Mouse (Mus musculus): ENCODE results near the gene Fstl1. TPM values are rescaled to one million over a fixed set of nuclear protein-coding genes. Genes with fewer than 3 reads are reported as not detected.

Gene Fstl1
- total RNA-seq, 4 experiments from 2014 or later, result 21.2 to 45.6 (median 33.8) TPM

DNA sequence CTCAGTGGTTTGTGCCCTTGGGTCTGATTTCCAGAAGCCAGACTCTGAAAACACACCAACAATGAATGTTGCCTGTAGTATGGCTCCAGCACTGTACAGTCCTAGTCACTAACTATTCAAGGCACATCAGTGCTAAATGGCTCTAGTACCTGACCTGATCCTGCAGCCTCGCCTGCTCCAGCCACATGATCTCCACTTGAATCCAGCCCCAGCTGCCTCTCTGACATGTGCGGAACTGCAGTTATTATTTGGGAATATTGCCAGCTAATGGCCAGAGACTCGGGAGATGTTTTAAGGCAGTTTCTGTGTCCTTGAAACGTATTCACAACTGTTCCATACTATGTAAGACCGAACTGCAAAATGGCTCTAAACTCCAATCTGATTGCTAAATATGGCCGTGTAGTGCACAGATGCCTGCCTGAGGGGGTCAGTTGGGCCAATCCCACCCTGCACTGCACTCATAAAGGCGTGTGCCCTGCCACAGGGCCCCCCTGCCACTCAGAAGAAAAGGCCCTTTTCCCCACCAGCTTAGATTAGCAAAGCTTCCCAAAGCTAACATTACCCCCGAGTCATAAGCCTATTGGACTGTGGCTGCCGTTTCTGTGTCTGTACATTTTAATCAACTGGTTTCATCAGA, 11.0 kb downstream of the Fstl1 start:
- DNase-seq, result no peak

DNA sequence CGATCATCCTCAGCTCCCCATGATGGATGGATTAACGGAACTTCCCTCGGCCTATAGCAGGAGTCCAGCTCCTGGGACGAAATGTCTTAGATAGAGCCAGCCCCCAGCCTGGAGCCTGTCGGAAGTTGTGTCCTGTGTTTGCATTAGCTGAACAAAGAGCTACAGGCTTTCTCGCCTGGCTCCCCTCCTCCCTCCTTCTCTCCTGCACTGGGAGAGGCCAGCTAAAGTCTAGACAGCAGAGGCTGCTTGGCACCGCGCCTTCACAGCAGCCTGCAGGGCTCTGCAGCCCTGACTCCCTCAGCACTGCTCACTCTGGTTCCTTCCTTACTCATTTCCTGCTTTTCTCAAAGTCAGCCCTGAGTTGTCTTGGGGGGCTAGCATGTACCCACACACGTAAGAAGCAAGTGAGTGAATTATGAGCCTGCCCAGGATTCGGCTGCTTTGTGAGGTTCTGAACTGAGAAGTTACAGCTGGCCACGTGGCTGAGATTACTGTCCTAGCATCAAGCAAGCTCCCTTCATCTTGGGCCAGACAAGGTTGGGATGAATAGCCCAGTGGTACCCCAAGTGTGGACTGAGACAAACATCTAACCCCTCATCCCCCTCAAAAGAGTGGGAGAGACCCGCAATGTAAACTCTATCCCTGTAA, 11.8 kb downstream of the Fstl1 start:
- no peak for DNase-seq

DNA sequence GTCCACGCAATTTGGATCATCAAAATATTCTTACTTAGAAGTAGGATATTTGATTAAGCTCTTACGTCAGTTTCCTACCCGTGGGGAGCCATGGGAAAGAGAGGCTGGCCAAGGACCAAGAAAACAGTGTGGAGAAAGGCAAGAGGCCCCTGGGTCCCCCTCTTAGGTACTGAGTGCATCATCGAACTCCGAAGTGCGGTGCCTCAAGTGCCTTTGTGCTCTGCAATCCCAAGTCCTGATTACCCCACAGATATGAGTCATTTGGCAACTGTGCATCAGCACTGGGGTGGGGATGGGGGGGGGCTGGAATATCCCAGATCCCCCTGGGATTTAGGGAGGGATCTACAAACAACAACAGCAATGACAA, 12.3 kb downstream of the Fstl1 start:
- DNase-seq, result no peak

GRCm38 (mm10) chr16:37789394-37789920, 12.8 kb downstream of the Fstl1 start:
- no peak for DNase-seq

DNA sequence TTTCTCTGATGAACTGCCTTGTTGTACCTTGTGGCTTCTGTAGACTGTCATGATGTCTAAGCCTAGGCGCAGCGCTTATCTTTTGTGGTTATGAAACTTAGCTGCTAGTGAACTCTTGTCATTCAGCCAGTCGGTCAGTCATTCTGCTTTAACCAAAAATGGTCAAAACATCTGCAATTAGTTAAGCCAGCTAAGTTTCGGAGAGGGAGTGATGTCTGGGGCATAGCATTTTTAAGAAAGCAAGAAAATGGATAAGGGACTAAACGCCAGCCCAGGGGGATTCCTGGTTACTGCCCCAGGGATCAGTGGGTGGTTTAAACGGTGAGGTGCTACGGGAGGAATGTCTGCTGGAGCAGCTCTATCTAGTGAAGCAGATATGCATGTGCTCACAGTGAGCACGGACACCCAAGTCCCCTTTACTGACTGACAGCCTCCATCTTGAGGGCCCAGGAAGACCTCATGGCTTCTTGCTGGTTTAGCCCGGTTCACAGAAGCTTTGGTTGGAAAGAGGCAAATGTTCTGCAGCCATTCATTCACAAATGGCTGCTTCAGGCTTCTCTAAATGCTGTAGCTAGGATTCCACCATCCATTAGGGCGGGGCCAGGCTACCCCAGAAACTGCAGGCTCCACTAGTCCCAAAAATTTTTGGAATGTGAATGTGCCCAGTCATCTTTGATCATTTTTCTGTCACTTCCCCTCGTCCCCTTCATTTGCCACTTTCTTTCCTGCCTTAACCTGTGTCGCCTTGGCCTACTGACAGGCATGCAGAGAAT, 13.5 kb downstream of the Fstl1 start:
- DNase-seq, result no peak

DNA sequence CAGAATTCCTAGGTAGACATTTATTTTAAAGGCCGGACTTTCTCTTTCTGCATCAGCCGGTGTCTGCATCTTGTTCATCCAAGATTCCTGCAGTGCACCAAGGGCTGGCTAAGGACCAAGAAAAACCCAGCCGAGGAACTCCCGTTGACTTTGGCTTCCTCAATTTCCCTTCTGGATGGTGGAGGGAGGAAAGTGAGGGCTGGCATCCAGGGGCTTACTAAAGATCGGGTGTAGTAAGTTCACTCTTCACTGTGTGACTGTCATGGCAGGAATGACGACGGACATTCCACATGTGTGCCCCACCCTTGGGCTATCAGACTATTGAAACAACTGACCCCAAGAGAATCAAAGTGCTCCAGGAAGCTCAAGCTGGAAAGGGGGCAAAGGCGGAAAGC, 14.1 kb downstream of the Fstl1 start:
- no peak for DNase-seq

GRCm38 (mm10) chr16:37795651-37796150, 19.0 kb downstream of the Fstl1 start:
- no peak for DNase-seq

DNA sequence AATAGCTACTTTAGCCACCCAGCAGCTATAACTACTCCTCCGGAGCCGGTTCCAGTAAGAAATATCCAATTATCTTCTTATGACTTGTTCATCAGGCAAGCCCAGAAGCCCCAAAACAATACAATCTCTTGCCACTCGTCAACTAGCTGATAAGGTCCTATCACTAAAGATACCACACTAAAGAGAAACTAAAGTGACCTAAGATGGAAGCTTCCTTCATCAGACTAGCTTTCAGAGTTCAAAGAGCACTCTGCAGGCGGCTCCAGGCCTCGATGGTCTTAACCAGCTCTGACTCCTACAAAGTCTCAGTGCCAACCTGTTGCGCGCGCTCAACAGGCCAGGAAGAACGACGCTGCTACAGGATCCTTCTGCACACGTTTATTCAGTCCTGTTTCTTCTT, 19.6 kb downstream of the Fstl1 start:
- DNase-seq, result no peak

DNA sequence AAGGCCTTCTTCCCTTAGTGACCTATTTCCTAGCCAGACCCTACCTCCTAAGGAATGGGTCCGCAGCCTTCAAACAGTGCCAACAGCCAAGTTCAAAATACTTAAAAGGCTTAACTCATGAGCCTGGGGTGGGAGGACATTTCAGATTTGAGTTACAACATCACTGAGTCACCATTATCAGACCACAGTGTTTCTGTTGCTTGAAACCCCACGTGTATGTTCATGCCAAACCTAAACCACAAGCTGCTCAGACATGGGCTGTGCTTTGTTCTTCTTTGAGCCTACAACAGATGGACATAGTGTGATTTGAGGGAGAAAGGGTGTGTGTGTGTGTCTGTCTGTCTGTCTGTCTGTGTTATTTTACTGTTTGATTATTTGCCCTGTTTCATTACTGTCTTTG, 24.4 kb downstream of the Fstl1 start:
- DNase-seq, result no peak

DNA sequence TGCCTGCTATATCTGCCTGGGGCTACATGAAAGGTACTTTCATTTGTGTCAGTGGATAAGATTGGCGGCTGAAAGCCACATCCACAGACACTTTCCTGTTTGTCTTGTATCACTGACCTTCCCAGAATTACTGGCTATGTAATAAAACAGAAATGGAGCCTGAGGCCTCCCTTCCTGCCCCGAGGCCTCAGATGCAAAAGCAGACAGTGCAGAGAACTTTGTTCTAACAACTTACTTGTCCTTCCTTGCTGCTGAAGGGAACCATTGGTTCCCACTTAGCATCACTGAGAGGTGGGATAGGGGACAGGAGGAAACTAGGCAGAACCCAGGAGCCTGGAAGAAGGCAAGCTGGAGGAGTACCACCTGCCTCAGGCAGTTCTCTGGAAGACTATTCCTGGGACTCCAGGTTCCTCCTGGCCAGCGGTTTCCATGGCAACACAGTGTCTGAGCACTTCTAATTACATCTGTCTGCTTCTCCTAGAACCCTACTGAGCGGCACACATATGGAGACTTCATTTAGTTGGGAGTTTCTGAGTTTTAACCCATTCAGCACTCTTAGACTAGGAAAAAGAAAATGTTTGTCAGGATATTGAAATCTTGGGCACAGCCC, 26.1 kb downstream of the Fstl1 start:
- DNase-seq, result no peak

DNA sequence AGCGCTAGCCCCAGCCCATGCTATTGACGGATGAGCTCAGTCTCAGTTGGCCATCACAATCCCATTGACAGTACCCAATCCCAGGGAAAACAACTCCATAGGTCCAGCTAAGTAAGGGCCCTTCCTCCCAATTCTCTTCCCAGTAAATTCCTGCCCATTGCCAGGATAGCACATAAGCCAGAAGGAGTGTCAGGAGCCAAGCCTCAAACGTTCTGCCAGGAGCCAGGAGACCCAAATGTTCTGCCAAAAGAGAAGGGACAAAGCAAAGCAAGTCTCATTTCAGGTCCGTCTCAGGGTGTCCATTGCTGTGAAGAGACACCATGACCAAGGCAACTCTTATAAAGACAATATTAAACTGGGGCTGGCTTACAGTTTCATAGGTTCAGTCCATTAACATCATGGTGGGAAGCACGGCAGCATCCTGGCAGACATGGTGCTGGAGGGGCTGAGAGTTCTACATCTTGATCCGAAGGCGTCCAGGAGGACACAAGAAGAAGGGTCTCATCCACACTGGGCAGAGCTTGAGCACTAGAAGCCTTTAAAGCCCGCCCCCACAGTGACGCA, 26.8 kb downstream of the Fstl1 start:
- DNase-seq, result no peak

- DNase-seq, result no peak
Measured at GRCm38 (mm10) chr16:37805746-37806495, 29.2 kb downstream of the Fstl1 start.

GRCm38 (mm10) chr16:37807269-37807668, 30.6 kb downstream of the Fstl1 start:
- DNase-seq, result no peak

DNA sequence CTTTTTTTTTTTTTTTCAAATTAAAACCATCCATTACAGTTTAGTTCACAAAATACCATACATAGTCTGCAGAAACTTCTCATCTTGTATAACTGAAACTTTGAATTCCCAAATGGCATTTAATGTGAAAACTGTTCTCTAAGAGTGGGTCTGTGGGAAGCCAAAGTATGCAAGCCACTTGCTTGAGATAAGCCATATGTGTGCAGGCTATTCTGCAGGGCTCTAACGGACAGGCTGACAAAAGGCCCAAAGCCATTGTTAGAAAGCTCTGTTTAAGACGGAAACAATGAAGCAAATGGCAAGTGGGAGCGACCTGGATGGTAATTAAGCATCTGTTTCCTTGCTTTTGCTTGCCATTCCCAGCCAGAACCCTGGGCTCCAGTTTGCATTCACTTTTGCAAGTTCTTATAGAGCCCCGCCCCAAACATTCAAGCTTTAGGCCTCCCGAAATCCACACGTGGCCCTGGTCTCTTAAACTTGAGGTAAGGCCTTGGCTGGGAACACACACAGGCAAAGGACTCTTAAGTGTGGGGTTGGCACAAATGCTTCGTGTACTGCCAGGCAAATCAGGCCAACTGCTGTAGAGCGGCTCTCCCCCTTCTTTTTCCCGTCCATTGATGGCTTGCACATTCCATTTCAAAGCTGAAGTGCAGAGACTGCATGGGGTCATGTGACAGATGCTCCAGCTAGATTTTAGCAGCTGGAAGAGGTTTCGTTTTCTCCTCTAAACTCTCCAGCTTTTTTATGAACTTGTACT, 32.4 kb downstream of the Fstl1 start:
- DNase-seq, result no peak

DNA sequence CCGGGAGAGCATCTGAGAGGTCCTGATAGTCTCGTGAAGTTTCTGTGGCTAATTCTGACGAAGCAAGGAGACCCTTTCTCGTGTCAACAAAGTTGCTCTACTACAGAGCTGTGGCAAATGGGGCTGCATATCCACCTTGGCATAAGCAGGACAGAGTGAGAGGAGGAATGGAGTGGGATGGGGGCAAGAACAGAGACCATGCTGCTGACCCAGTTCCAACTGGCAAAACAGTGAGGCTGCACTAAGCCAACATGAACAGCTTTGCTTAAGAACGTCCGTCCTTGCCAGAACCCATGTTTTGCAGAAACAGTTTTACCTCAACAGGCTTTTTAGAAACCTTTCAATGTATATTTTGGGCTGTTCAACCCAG, 32.9 kb downstream of the Fstl1 start:
- DNase-seq, result no peak

- DNase-seq, result no peak
Measured at GRCm38 (mm10) chr16:37811874-37812273, 35.2 kb downstream of the Fstl1 start.

GRCm38 (mm10) chr16:37812474-37812886, 35.8 kb downstream of the Fstl1 start:
- DNase-seq, result peak; percentile 44

- no peak for DNase-seq
Measured at GRCm38 (mm10) chr16:37813691-37814382, 37.2 kb downstream of the Fstl1 start.

DNA sequence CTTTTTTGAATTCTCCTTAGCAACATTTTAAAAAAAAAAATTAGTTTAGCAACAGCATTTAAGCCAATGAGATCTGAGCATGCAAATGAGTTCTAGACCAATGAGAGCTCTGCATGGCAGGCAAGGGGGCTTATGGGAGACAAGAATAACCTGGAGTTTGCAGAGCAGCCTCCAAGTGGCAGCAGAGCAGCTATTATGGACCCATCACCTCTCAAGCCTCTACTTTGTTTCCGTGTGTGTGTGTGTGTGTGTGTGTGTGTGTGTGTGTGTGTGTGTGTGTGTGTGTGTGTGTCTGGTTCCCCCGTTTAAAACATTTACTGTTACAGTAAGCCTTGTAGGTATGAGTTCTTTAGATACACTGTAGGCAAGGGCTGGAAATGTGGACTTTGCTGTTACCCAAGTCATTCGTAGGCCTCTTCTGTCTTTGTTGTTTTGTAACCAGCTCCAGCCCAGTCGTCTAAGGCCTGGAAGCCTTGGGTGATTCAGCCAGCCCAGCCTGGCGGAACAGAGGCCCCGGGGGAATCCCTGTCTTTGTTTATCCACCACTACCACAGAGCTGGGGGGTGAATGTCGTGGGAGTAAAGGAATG, 37.8 kb downstream of the Fstl1 start:
- DNase-seq, result peak; percentile 85

DNA sequence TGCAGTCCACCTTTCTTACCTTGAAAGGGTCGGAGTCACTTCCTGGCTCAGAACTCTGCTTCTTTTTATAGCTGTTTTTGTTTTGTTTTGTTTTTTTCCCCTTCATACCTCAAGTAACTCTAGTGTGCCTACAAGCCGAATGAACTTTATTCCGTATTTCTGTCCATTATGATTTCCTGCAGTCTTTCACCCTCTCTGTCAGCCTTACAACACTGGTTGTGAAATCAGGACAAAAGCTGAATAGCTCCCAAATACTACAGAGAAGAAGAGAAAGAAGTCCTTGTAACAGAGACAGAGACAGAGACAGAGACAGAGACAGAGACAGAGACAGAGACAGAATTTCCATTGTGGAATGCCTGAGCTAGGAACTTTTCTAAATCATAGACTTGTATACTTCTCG, 41.3 kb downstream of the Fstl1 start:
- DNase-seq, result no peak
